Mouse (Mus musculus): ENCODE results near the gene Tusc2. TPM values are rescaled to one million over a fixed set of nuclear protein-coding genes. Genes with fewer than 3 reads are reported as not detected.

Gene Tusc2
- polyA plus RNA-seq, 1 experiment: 120 TPM

DNA sequence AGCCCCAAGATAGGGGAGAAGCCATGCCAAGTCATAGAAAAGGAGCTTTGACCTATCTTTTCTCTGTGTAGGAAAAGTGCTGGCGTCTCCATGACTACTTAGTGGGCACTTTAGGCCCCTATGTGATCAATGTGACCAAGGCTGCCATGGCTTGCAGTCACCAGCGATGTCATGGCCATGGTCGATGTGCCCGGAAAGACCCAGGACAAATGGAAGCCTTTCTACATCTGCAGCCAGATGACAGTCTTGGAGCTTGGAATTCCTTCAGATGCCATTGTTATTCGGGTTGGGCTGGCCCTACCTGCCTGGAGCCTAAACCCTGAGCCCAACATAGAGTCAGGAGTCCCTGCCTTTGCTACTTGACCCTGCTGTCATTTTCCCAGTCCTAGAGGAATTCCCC, 23.4 kb downstream of the Tusc2 start:
- DNase-seq (ENCODE audit: extremely low spot score in 1 of 2, low spot score in 1 of 2): no peak

DNA sequence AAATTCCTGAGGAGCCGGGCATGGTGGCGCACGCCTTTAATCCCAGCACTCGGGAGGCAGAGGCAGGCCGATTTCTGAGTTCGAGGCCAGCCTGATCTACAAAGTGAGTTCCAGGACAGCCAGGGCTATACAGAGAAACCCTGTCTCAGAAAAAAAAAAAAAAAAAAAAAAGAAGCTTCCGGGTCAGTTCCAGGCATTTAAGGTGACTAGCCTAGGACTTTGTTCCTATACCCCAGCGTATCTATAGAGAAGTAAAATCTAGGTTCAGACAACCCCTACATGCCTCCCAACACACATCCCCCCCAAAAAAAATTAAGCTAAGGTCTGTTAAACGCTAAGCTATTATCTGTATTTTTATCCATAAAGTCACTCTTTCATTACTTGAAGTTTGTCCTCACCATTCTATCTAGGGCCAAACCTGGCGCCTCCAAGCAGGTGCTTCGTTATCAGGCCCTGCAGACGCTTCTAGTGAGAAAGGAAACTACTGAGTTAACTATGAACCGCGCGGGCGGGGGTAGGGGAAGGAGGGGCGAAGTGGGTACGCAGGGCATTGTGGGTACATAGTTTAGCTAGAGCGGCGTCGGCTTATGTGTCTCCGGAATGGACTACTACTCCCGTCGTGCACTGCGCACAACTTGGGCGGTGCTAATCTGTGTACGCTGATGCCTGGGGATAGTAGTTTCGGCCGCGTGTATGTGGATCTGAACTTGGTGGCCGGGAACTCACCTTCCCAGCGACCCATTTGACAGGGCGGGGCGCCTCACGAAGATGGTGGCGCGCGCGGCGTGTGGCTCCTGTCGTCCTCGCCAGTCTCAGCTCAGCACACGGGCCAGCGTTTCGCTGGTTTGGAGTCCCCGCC, 24.1 kb downstream of the Tusc2 start, which contains the start of gene Ifrd2:
Gene Ifrd2, plus strand, starts transcription at position 669 of the 859 bp plus-strand sequence.
- peak; percentile 99 for DNase-seq (ENCODE audit: extremely low spot score in 1 of 2, low spot score in 1 of 2)

GRCm38 (mm10) chr9:107587833-107588639, 25.0 kb downstream of the Tusc2 start:
- DNase-seq (ENCODE audit: extremely low spot score in 1 of 2, low spot score in 1 of 2): peak in 1 of 2 experiments; percentile 47

- DNase-seq (ENCODE audit: extremely low spot score in 1 of 2, low spot score in 1 of 2): no peak
Measured at GRCm38 (mm10) chr9:107590058-107590772, 27.2 kb downstream of the Tusc2 start.

- DNase-seq (ENCODE audit: extremely low spot score in 1 of 2, low spot score in 1 of 2): no peak
Measured at GRCm38 (mm10) chr9:107590773-107591060, 27.7 kb downstream of the Tusc2 start.

GRCm38 (mm10) chr9:107593101-107593976, 30.3 kb downstream of the Tusc2 start:
- DNase-seq (ENCODE audit: extremely low spot score in 1 of 2, low spot score in 1 of 2): no peak

GRCm38 (mm10) chr9:107594281-107595062, 31.4 kb downstream of the Tusc2 start:
- no peak for DNase-seq (ENCODE audit: extremely low spot score in 1 of 2, low spot score in 1 of 2)

GRCm38 (mm10) chr9:107596619-107597569, 33.8 kb downstream of the Tusc2 start:
- no peak for DNase-seq (ENCODE audit: extremely low spot score in 1 of 2, low spot score in 1 of 2)

DNA sequence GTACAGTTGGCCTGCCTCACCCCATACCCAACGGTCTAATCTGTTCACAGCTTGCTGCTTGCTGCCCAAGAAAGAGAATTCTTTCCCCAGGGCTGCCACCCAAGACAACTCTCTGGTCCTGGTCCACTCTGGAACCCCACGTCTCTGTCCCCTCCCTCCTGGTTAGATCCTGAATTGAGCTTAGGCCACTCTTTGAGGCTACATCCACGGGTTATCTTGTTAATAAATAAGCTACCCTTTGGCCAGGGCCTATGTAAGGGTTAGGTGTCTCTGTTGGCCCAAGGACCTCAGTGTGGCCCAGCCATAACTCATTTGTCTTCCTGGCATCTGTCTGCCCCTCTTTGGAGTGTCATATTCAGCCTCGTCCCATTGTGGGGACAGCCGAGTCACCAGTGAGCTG, 35.3 kb downstream of the Tusc2 start:
- no peak for DNase-seq (ENCODE audit: extremely low spot score in 1 of 2, low spot score in 1 of 2)

DNA sequence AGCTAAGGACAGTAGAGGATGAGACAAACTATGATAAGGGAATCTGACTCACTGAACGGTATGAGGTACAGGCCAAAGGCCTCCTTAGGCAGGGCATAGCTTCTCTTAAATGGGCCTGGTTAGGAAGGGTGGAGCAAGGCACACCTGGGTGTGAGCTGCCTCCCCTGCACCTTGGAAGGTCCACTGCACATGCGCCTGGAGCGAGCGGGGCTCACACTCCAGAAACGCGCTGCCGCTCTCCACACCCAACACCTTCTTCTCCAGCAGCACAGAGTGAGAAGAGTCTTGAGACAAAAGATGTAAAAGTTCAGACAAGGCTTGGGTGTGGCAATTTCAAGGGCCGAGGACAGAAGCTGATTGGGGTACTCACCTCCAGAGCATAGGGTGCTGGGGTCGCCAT, 36.4 kb downstream of the Tusc2 start:
- no peak for DNase-seq (ENCODE audit: extremely low spot score in 1 of 2, low spot score in 1 of 2)

GRCm38 (mm10) chr9:107599842-107600241, 36.8 kb downstream of the Tusc2 start:
- no peak for DNase-seq (ENCODE audit: extremely low spot score in 1 of 2, low spot score in 1 of 2)

GRCm38 (mm10) chr9:107600745-107601144, 37.7 kb downstream of the Tusc2 start:
- no peak for DNase-seq (ENCODE audit: extremely low spot score in 1 of 2, low spot score in 1 of 2)

DNA sequence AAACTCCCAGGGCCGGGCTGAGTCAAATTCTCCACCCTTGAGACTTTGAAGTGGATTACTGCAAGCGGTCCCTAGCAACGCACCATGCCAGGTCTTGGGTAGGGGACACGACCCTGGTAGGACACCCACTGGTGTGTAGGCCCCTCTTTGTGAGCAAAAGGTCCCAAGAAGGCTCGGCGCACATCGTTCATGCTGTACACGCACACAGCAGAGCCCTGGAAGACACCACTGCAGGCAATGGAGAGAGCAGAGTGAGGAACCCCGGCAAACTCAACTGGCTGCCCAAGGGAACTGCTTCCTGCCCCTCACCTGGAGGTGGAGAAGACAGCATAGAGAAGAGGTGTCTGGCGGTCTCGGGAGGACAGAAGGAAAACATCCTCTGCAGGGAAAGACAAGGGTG, 38.2 kb downstream of the Tusc2 start:
- no peak for DNase-seq (ENCODE audit: extremely low spot score in 1 of 2, low spot score in 1 of 2)

GRCm38 (mm10) chr9:107602068-107602648, 39.1 kb downstream of the Tusc2 start:
- DNase-seq (ENCODE audit: extremely low spot score in 1 of 2, low spot score in 1 of 2): peak; percentile 74 to 97

- DNase-seq (ENCODE audit: extremely low spot score in 1 of 2, low spot score in 1 of 2): no peak
Measured at GRCm38 (mm10) chr9:107603251-107603650, 40.2 kb downstream of the Tusc2 start.

GRCm38 (mm10) chr9:107605041-107605661, 42.1 kb downstream of the Tusc2 start:
- DNase-seq (ENCODE audit: extremely low spot score in 1 of 2, low spot score in 1 of 2): no peak

GRCm38 (mm10) chr9:107606591-107606990, 43.5 kb downstream of the Tusc2 start:
- no peak for DNase-seq (ENCODE audit: extremely low spot score in 1 of 2, low spot score in 1 of 2)
